Mouse (Mus musculus) liver, postnatal 0 days (tissue): ENCODE data around the gene Celf2.

Source experiments
- CTCF ChIP-seq: sonication (generic); IDR thresholded peaks from 2 replicates; pipeline ENCODE4 v1.5.1; 2016; ENCODE audit warnings: antibody characterized with exemption, low read depth
- EP300 ChIP-seq: IDR thresholded peaks from 2 replicates; pipeline ENCODE4 v1.6.1; 2016; ENCODE audit warnings: antibody characterized with exemption, low read depth, mild to moderate bottlenecking

DNA sequence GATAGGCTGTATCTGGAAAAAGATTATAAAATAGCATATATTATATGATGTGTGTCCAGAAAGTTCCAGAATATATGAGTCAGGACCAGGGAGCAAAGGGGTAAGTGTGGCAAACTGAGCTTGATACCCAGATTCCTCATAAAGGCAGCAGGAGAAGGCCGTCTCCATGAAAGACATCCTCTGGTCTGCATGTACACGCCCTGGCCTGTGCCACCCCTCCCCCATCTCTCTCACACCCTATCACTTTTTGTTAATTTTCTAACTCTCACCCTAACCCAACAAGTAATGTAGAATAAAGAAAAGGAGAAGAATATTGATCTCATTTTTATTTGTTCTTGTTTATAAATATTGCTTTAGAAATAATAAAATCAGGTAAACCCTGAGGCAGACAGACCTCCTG lies 430.0 kb downstream of the Celf2 start:
- TF ChIP-seq CTCF (no peak), EP300 (no peak)
